Mouse (Mus musculus): ENCODE measurements around the gene Purb. TPM values are rescaled to one million over a fixed set of nuclear protein-coding genes. Genes with fewer than 3 reads are reported as not detected.

Gene Purb
- polyA plus RNA-seq, 1 experiment from 2014 or later = 25.9 TPM

DNA sequence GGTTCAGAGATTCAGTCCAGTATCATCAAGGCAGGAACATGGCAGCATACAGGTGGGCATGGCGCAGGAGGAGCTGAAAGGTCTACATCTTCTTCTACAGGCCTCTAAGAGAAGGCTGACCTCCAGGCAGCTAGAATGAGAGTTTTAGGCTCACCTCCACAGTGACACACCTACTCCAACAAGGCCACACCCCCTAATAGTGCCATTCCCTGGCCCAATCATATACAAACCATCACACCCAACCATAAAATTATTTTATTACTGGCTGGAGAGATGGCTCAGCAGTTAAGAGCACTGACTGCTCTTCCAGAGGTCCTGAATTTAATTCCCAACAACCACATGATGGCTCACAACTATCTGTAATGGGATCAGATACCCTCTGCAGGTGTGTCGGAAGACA, 26.8 kb upstream of the Purb start:
- DNase-seq = no peak
- no peak overlapping the region for H3K4me2 ChIP-seq
- 94% methylated on average over 2 of the region's 2 CpGs for WGBS
- no peaks in the 10 kb centered on the region for H3K9me3 ChIP-seq (ENCODE audit: low read depth, low read length)
- H3K36me3 ChIP-seq (ENCODE audit: insufficient read depth) = no peaks in the 10 kb centered on the region
- no peak overlapping the region for H3K27ac ChIP-seq (ENCODE audit: low read depth)
- no peak overlapping the region for H3K9ac ChIP-seq
- no peak for ATAC-seq (ENCODE audit: insufficient read depth)
- H3K4me3 ChIP-seq (ENCODE audit: low read depth, low read length) = no peak overlapping the region
- no peaks in the 10 kb centered on the region for H3K4me1 ChIP-seq (ENCODE audit: insufficient read depth)
- TF ChIP-seq CTCF (IDR thresholded peaks at IDR 0.05; ENCODE audit: low read depth) = no peak
- H3K27me3 ChIP-seq (ENCODE audit: insufficient read depth, low read length) = no peaks in the 10 kb centered on the region

DNA sequence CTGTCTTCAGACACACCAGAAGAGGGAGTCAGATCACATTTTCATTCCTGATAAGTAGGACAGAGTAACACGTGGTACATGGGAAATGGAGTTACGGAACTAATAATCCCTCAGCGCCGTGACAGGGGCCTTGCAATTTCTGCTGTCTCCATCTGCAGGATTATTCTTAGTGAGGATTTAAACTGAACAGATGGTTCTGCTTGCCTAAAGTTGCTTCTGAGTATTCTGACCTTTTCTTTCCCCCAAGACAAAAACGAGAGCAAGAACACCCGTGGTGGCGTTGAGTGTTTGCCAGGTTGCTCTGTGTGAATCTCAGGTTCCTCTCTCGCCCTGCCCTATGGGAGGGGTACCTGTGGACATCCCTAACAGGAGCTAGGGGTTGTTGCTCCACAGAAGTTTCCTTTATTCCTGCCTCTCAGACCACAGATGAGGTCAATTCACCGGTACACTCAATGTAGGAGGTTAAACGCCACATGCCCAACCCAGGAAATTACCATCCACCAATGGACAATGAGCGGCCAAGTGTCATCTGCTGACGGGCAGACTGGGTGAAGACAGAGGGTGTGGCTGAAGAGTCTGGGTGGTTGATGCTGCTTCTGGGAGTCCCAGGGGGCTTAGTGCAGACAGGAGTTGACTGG, 21.7 kb upstream of the Purb start:
- H3K27me3 ChIP-seq (ENCODE audit: insufficient read depth, low read length) = no peaks in the 10 kb centered on the region
- no peaks in the 10 kb centered on the region for H3K4me1 ChIP-seq (ENCODE audit: insufficient read depth)
- DNase-seq (no peak), ATAC-seq (ENCODE audit: insufficient read depth) (no peak)
- no peaks in the 10 kb centered on the region for H3K36me3 ChIP-seq (ENCODE audit: insufficient read depth)
- no peak overlapping the region for H3K4me2 ChIP-seq
- H3K27ac ChIP-seq (ENCODE audit: low read depth) = no peak overlapping the region
- no peaks in the 10 kb centered on the region for H3K9me3 ChIP-seq (ENCODE audit: low read depth, low read length)
- H3K4me3 ChIP-seq (ENCODE audit: low read depth, low read length) = no peak overlapping the region
- WGBS = 77% methylated on average over 12 of the region's 12 CpGs
- no peak overlapping the region; the same call in 1 of the 2 replicates for H3K9ac ChIP-seq
- TF ChIP-seq CTCF (IDR thresholded peaks at IDR 0.05; ENCODE audit: low read depth) = no peak

DNA sequence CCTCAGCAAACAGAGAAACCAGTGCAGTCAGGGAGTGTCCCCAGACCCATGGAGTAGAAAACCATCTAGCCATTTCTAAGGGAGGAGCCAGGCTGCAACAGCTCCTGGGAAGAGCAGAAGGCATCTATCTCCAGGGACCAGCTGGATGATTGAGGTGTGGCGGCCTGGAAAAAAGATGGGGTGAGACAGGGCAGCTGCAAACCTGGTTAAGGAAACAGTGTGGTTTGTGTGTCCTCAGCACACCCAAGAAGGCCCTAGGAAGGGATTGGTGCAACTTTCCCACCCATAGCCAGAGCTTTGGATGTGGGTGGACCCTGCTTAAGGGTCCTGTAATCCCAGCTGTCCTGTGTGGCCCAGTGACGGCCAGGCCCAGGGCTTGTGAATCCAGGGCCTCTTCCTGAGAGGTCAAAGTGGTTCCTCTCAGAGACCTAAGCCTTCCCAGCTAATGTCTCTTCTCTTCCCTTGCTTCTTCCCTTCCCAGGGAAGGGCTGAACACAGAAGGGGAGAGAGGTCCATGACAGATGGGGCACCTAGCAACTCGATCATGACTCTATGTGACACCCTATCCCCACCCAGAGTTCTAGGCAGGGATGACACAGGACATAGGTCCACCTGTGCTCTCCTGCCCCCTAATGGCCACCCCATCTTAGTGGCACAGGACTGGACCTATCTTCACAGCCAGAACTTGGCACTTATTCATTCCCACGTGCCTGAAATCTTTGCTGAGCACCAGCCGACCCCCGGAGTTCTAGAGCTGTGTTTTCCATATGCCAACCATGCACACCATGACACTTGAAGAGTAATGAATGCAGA, 14.2 kb upstream of the Purb start:
- peak; percentile 53 for TF ChIP-seq CTCF (IDR thresholded peaks at IDR 0.05; ENCODE audit: low read depth)
- Histone ChIP-seq H3K4me1 (ENCODE audit: insufficient read depth) (0 out of 2 replicates have a peak, but pooled peaks cover 4% of the 10 kb centered on the region), H3K36me3 (ENCODE audit: insufficient read depth) (no peaks in the 10 kb centered on the region), H3K4me3 (ENCODE audit: low read depth, low read length) (no peak overlapping the region), H3K4me2 (no peak overlapping the region), H3K9ac (no peak overlapping the region), H3K27me3 (ENCODE audit: insufficient read depth, low read length) (no peaks in the 10 kb centered on the region), H3K9me3 (ENCODE audit: low read depth, low read length) (no peaks in the 10 kb centered on the region), H3K27ac (ENCODE audit: low read depth) (no peak overlapping the region)
- ATAC-seq (ENCODE audit: insufficient read depth) (no peak), DNase-seq (peak; percentile 36)
- 50% methylated on average over 6 of the region's 6 CpGs for WGBS

DNA sequence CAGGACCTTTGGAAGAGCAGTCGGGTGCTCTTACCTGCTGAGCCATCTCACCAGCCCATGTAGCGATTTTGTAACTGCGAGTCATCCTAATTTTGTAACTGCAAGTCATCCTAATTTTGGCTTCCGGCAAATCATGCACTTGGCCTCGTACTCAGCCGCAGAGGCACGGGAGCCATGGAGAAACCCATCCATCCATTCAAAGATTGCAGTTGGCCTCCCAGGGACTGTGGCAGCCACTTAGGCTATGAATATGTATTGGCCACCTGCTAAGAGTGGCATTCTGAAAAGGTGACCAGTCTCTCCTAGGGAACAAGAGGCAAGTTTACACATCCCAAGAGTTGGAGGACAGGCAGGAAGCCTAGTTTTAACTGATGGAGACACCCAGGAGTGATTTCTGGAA, 13.5 kb upstream of the Purb start:
- Histone ChIP-seq H3K9ac (no peak overlapping the region), H3K4me1 (ENCODE audit: insufficient read depth) (0 out of 2 replicates have a peak, but pooled peaks cover 4% of the 10 kb centered on the region), H3K9me3 (ENCODE audit: low read depth, low read length) (no peaks in the 10 kb centered on the region), H3K4me3 (ENCODE audit: low read depth, low read length) (no peak overlapping the region), H3K27ac (ENCODE audit: low read depth) (no peak overlapping the region), H3K27me3 (ENCODE audit: insufficient read depth, low read length) (no peaks in the 10 kb centered on the region), H3K4me2 (no peak overlapping the region), H3K36me3 (ENCODE audit: insufficient read depth) (no peaks in the 10 kb centered on the region)
- TF ChIP-seq CTCF (IDR thresholded peaks at IDR 0.05; ENCODE audit: low read depth) = no peak
- DNase-seq (no peak), ATAC-seq (ENCODE audit: insufficient read depth) (no peak)
- WGBS = 88% methylated on average over 7 of the region's 7 CpGs

DNA sequence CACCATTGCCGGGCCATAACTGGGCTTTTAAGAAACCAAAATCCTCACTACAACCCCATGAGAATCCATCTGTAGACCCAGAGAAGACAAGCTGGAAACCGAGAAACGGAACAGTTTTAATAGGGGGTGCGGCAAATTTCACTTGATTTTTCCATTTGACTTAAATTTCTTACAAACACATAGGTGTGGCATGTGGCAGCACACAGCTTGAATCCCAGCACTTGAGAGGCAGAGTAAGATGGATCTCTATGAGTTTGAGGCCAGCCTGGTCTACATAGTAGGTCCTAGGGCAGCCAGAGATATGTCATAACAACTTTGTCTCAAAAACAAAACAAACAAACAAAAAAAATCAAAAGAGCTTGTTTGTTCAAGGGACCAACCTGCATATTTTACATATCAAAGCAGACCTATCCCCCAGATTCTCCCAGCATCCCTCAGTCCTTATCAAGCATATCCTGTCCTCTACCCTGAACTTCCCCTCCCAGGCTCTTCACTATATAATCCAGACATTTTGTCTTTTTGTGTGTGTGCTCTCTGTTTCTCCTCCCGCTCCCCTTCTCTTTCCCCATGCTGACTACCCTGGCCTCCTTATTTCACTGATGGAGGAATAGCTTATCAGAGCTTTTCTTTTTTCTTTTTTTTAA, 12.4 kb upstream of the Purb start:
- no peak for TF ChIP-seq CTCF (IDR thresholded peaks at IDR 0.05; ENCODE audit: low read depth)
- H3K9me3 ChIP-seq (ENCODE audit: low read depth, low read length) = no peaks in the 10 kb centered on the region
- no peak for ATAC-seq (ENCODE audit: insufficient read depth)
- H3K36me3 ChIP-seq (ENCODE audit: insufficient read depth) = no peaks in the 10 kb centered on the region
- H3K4me3 ChIP-seq (ENCODE audit: low read depth, low read length) = no peak overlapping the region
- H3K4me1 ChIP-seq (ENCODE audit: insufficient read depth) = 0 out of 2 replicates have a peak, but pooled peaks cover 4% of the 10 kb centered on the region
- DNase-seq = no peak
- no peak overlapping the region; the same call in 1 of the 2 replicates for H3K27ac ChIP-seq (ENCODE audit: low read depth)
- no peak overlapping the region for H3K9ac ChIP-seq
- no peaks in the 10 kb centered on the region for H3K27me3 ChIP-seq (ENCODE audit: insufficient read depth, low read length)
- 91% methylated on average over 5 of the region's 5 CpGs for WGBS
- H3K4me2 ChIP-seq = no peak overlapping the region

DNA sequence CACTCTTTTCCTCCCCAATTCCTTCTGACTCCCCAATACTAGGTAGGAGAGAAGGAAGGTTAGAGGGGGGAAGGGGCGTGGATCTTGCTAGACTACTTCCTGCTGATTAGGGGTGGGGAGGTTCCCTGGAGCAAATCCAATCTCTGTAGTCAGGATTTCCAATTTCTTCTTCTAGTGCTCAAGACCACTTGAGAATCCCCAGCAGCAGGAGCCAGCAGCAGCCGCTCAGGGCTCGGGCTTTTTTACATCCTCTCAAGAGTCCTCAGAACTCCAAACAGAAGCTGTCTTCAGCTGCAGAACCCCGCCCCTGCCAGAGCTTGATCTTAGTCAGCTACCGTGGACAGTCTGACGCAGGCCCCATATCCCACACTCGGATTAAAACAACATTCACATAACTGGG, 11.8 kb upstream of the Purb start:
- WGBS = 27% methylated on average over 7 of the region's 7 CpGs
- Histone ChIP-seq H3K4me1 (ENCODE audit: insufficient read depth) (0 out of 2 replicates have a peak, but pooled peaks cover 4% of the 10 kb centered on the region), H3K36me3 (ENCODE audit: insufficient read depth) (no peaks in the 10 kb centered on the region), H3K27ac (ENCODE audit: low read depth) (no peak overlapping the region), H3K4me2 (no peak overlapping the region), H3K9ac (no peak overlapping the region), H3K9me3 (ENCODE audit: low read depth, low read length) (no peaks in the 10 kb centered on the region), H3K27me3 (ENCODE audit: insufficient read depth, low read length) (no peaks in the 10 kb centered on the region), H3K4me3 (ENCODE audit: low read depth, low read length) (no peak overlapping the region)
- no peak for TF ChIP-seq CTCF (IDR thresholded peaks at IDR 0.05; ENCODE audit: low read depth)
- peak; percentile 63; the same call in 1 of the 2 replicates for ATAC-seq (ENCODE audit: insufficient read depth)
- peak; percentile 60 for DNase-seq

DNA sequence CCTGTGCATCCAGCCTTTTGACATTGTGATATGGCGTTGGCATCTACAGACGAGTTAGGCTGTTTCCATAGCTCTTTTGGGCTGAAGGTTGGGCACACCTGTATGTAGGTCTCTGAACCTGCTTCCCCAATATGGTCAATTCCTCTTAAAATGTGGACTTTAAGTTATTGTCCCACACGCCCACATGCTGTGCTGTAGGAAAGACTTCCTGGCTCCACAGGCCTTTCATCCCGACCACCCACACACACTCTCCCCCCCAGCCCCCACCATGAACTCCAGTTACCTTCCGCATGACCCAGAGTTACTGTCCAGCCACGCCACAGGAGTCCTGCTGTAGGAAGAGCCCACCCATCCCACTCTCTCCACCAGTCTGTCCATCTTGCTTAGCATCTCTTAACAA, 11.2 kb upstream of the Purb start:
- Histone ChIP-seq H3K9me3 (ENCODE audit: low read depth, low read length) (no peaks in the 10 kb centered on the region), H3K4me1 (ENCODE audit: insufficient read depth) (0 out of 2 replicates have a peak, but pooled peaks cover 4% of the 10 kb centered on the region), H3K27me3 (ENCODE audit: insufficient read depth, low read length) (no peaks in the 10 kb centered on the region), H3K9ac (no peak overlapping the region), H3K36me3 (ENCODE audit: insufficient read depth) (no peaks in the 10 kb centered on the region), H3K4me3 (ENCODE audit: low read depth, low read length) (no peak overlapping the region), H3K4me2 (no peak overlapping the region), H3K27ac (ENCODE audit: low read depth) (no peak overlapping the region)
- TF ChIP-seq CTCF (IDR thresholded peaks at IDR 0.05; ENCODE audit: low read depth) = no peak
- 58% methylated on average over 6 of the region's 6 CpGs for WGBS
- DNase-seq (no peak), ATAC-seq (ENCODE audit: insufficient read depth) (no peak)

Data from lung, embryonic 14.5 days (tissue).